Mouse (Mus musculus) heart, postnatal 10 days (tissue): Measurements from ENCODE around the gene Nhsl2. TPM values are rescaled to one million over a fixed set of nuclear protein-coding genes. Genes with fewer than 3 reads are reported as not detected.

Experiments used
- microRNA-seq, 2 experiments: library from miRNA; unstranded; fragments of <30 nt; microRNA quantifications; one replicate each; pipeline ENCODE4 v1.2.0; 2022
- total RNA-seq, 2 experiments: library from RNA; stranded (reverse); gene quantifications; 2 replicates each; pipeline ENCODE4 v1.2.3; 2021

Nhsl2 gene
- total RNA-seq, 2 experiments from 2014 or later, result 7.5 to 9.9 TPM

Small RNA genes within 50 kb of the gene (microRNA-seq; reads per million reads assigned to microRNA genes)
- 0 reads per million in 2 experiments for gene Gm27843

Other genes with a start within 250 kb of the Nhsl2 start
- 10 to 100 TPM; 81.7 to 89.5 TPM for gene Ogt, start 209.3 kb upstream of the Nhsl2 start, total RNA-seq
- under 1 TPM; 0.14 to 0.25 TPM for gene Cxcr3, start 115.1 kb upstream of the Nhsl2 start, total RNA-seq
- gene Gm4779, start 55.0 kb upstream of the Nhsl2 start, total RNA-seq, result not detected
- gene 8030474K03Rik, start 54.7 kb upstream of the Nhsl2 start, total RNA-seq, result not detected
- 1 to 10 TPM; 2.1 to 2.8 TPM for gene Rtl5, start 221.9 kb downstream of the Nhsl2 start, total RNA-seq